Mouse (Mus musculus) right cerebral cortex, postnatal 25 days (tissue): ENCODE measurements around the gene Crkl.
A peak's percentile ranks its signal among the peaks of the same experiment; 100 is the strongest.
"Not testable (repeated sequence)": the region's sequence is repeated elsewhere in the genome, so short reads cannot be mapped to it uniquely, and the experiment has no call there.

ENCODE experiments used
- DNase-seq: peaks from one replicate; pipeline ENCODE4 v3.0.0; 2022

Crkl gene

GRCm38 (mm10) chr16:17488478-17489468 is 37.0 kb downstream of the Crkl start:
- DNase-seq, result no peak

DNA sequence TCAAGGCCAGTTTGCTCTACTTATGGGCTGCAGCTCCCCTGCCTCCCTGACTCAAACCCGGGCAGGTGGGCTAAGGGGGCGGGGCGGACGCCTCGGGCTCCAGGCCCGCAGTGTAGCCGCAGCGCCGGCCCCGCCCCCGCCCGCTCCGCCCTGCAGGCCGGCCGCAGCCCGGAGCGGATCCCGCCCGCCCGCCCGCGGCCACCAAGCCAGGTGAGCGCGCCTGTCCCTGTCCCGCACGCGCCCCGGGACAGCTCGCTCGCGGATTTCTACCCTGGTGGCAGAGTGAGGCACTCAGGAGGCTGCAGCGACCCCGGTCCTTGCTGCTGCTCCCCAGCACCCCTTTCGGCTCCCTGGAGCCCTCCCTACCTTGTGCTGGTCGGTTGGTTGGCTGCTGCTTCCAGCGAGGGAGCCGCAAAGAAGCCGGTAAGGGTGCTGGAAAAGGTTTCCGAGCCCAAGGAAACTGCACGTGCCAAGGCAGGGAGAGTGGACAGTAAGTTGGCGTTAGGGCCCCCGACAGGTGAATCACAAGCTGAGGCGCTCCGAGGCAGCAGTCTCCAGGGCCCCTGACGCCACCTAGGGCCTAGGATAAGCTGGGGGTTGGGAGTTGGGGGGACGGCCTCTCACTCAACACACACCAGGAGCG is 37.8 kb downstream of the Crkl start, which contains the start of gene Aifm3:
Aifm3 (plus strand) TSS at position 143 of the 643 bp plus-strand sequence.
- peak; percentile 36 for DNase-seq

DNA sequence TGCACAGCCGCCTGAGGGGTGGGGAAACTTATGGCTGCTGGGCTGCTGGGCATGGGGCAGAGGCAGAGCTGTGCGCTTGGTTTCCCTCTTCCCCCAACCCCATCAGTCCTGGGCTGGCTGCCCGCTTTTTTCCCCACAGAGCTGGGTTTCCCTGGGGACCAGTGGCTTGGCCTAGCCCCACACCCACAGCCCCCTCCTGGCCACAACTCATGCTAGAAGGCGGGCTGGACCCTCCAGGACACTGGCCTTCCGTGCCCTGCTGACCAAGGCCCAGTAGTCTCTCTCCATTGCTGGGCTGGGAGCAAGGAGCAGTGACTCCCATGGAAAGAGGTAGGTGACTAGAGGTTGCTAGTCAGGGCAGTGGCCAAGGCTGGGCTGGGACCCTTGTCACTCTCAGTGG is 39.4 kb downstream of the Crkl start:
- DNase-seq, result no peak

DNA sequence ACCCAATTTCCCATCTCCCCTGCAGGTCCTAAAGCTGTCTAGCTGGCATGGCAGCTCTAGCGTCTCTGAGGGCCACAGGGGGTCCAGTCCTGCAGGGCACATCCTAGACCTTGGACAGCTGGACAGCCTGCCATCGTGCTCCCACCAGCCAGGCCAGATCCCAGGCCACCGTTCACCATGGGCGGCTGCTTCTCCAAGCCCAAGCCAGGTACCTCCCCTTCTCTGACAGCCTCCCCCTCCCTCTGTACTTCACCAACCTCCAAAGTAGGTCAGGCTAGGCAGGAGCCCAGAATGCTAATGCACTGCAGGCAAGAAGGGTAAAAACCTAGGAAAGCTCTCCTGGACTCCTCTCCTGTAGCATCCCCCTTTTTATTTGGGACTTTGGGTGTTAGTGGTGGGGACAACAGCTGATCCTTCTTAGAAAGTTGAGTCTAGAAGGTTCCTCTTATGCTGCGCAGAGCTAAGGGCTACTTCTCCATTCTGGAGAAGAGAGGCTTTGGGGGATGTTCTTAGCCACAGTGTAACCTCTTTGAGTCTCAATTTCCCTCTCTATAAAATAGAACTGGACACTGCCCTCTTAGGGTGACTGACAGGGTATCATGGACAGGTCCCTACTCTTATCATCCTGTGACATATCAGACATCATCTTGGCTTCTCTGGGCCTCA is 40.2 kb downstream of the Crkl start:
- DNase-seq, result no peak

GRCm38 (mm10) chr16:17496499-17497305 is 44.9 kb downstream of the Crkl start:
- DNase-seq, result peak; percentile 83

- DNase-seq, result no peak
Observed at GRCm38 (mm10) chr16:17499249-17499883, 47.6 kb downstream of the Crkl start.

GRCm38 (mm10) chr16:17502681-17503080 is 50.9 kb downstream of the Crkl start:
- DNase-seq, result no peak

DNA sequence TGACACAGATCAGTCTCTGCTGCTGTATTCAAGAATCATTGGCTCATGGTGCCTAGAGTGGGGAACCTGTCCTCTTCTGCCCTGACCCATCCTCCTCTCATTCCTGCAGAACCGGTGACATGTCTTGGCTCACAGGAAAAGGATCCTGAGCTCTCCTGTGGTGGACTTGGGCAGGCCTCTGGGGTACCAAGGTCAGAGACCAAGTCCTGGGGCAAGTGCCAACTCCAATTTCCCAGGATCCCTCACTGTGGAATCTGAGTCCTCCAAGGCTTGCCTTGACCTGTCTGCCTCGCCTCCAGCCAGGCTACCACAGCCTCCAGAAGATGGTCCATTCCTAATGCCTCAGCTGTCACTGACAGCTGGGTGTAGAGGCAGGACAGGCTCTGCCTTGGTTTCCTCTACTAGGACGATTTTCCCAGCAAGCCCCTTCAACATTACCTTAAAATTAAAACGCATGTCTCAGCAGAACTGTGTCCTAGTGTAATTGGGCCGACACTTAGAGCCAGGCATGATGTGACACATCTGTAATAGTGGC is 55.3 kb downstream of the Crkl start:
- DNase-seq, result no peak

- not testable (repeated sequence) for DNase-seq
Observed at GRCm38 (mm10) chr16:17508031-17508430, 56.2 kb downstream of the Crkl start.

GRCm38 (mm10) chr16:17508546-17509239 is 56.9 kb downstream of the Crkl start, which contains the start of gene Lztr1:
Gene Lztr1 (plus strand): TSS chr16:17508688.
- peak; percentile 93 for DNase-seq

DNA sequence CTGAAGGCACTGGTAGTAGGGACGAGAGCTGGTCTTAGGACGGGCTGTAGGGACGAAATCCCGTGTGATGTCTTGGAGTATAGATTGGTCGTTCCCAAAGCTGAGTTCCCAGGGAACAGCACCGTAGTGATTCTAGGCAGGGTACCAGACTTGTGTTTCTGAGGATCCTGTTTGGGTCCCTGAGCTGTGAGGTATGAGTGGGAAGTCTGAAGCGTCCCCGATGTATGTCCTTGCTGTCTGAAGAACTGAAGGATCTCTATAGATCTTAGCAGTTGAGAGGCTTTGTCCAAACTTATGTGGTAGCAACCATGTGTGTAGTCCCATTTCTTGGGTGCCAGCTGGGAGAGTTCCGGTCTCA is 57.4 kb downstream of the Crkl start:
- DNase-seq, result no peak

DNA sequence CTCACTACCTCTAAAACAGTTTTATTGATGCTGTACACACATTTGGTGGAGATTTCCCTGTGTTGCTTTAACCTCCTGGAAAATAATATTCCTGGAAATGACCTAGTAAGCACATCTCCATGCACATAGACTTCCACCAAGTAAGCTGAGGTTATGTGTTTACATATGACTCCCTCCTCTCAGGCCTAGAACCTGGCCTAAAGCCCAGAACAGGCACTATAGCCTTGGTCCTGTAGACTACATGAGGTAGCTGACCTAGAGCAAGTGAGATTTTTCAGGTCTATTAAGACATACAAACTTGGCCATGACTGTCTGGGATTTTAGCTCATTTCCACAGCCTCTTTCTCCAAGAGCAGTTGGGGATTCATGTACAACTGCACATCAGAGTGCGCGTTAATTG is 58.4 kb downstream of the Crkl start:
- no peak for DNase-seq

- DNase-seq, result no peak
Observed at GRCm38 (mm10) chr16:17510686-17511085, 58.9 kb downstream of the Crkl start.

GRCm38 (mm10) chr16:17511431-17511830 is 59.6 kb downstream of the Crkl start:
- DNase-seq, result no peak

- no peak for DNase-seq
Observed at GRCm38 (mm10) chr16:17518910-17519309, 67.1 kb downstream of the Crkl start.

DNA sequence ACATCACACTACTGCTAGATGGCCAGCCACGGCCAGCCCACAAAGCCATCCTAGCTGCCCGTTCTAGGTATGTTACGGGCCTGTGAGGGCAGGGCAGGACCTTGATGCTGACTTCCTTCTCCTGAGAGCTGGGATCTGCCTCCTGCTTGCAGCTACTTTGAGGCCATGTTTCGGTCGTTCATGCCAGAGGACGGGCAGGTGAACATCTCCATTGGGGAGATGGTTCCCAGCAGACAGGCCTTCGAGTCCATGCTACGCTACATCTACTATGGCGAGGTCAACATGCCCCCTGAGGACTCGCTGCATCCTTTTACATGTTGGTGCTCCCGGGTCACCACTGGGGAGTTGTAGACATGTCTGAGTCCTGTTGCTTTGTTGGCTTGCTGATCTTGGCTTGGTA is 72.4 kb downstream of the Crkl start:
- DNase-seq, result no peak

- DNase-seq, result no peak
Observed at GRCm38 (mm10) chr16:17525524-17525923, 73.7 kb downstream of the Crkl start.

DNA sequence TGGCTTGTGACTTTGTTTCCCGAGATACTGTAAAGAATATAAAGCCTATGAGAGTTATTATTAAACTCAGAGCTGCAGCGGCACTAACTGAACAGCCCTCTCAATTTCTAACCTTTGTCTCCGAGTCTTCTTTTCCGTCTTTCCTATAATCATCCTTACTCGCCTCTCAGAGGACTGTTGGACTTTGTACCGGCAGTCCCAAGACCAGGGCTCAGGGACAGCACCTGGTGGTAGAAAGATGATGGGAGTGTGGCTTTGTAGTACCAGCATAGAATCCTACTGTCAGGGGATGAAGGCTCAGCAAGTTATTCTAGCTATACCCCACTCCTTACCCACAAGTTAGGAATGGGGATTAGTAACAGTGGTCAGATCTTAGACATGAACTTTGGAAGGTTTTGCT is 74.4 kb downstream of the Crkl start:
- no peak for DNase-seq

DNA sequence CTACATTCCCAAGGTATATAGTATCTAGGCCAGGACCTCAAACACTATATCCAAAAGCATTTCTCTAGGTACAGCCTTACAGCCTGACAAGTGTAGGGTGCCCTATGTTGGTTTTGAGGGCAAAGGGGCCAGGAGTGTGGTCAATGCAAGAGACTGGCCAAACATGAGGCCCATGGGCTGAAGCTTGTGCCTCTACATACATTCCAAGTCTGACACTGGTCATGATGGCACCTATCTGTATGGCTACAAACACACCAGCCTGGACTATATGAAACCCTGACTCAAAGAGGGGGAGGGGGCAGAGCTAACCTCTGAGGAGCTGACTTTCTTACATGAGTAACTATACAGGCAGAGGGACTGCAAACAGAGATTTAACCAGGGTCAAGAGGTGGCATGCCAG is 75.8 kb downstream of the Crkl start:
- DNase-seq, result no peak

- no peak for DNase-seq
Observed at GRCm38 (mm10) chr16:17528276-17528675, 76.5 kb downstream of the Crkl start.

- no peak for DNase-seq
Observed at GRCm38 (mm10) chr16:17529981-17530586, 78.3 kb downstream of the Crkl start.
